Mouse (Mus musculus) testis, adult 2 months (tissue): ENCODE measurements around the gene Npc2. TPM values are rescaled to one million over a fixed set of nuclear protein-coding genes. Genes with fewer than 3 reads are reported as not detected.

Experiments
- H3K27ac ChIP-seq: fragments of 200-500 bp; 2 replicates; pipeline ENCODE4 v1.5.1; 2012; ENCODE audit warnings: low read depth, low read length; ENCODE audit not compliant: control insufficient read depth, insufficient read depth
- H3K27me3 ChIP-seq: fragments of 200-500 bp; 2 replicates; pipeline ENCODE4 v1.6.1; 2012; ENCODE audit warnings: mild to moderate bottlenecking, low read length, moderate library complexity; ENCODE audit not compliant: control insufficient read depth, insufficient read depth
- H3K36me3 ChIP-seq: fragments of 200-500 bp; 2 replicates; pipeline ENCODE4 v1.6.1; 2012; ENCODE audit warnings: mild to moderate bottlenecking, low read length; ENCODE audit not compliant: control insufficient read depth, insufficient read depth
- H3K4me1 ChIP-seq: fragments of 200-500 bp; 2 replicates; pipeline ENCODE4 v1.6.1; 2012; ENCODE audit warnings: low read length; ENCODE audit not compliant: control insufficient read depth, insufficient read depth
- H3K4me3 ChIP-seq: fragments of 200-500 bp; 2 replicates; pipeline ENCODE4 v1.5.1; 2012; ENCODE audit warnings: low read depth, mild to moderate bottlenecking, low read length, moderate library complexity, mixed read lengths; ENCODE audit not compliant: control insufficient read depth
- CTCF ChIP-seq: fragments of 200-500 bp; IDR thresholded peaks from 2 replicates; pipeline ENCODE4 v1.5.1; 2012; ENCODE audit warnings: low read depth, mild to moderate bottlenecking, inconsistent platforms, low read length, moderate library complexity; ENCODE audit not compliant: control insufficient read depth, insufficient read depth, insufficient replicate concordance
- POLR2A ChIP-seq: fragments of 200-500 bp; IDR thresholded peaks from 2 replicates; pipeline ENCODE4 v1.6.1; 2012; ENCODE audit warnings: low read depth, mild to moderate bottlenecking, inconsistent platforms, low read length, moderate library complexity; ENCODE audit not compliant: control insufficient read depth
- polyA plus RNA-seq: library from polyadenylated mRNA; depleted of rRNA; stranded (reverse); fragments of >200 nt; gene quantifications from 2 replicates; pipeline ENCODE4 v1.2.3, GENCODE M21; 2012; rRNA removed

Npc2 gene
- polyA plus RNA-seq, 1 experiment: 43.4 TPM

DNA sequence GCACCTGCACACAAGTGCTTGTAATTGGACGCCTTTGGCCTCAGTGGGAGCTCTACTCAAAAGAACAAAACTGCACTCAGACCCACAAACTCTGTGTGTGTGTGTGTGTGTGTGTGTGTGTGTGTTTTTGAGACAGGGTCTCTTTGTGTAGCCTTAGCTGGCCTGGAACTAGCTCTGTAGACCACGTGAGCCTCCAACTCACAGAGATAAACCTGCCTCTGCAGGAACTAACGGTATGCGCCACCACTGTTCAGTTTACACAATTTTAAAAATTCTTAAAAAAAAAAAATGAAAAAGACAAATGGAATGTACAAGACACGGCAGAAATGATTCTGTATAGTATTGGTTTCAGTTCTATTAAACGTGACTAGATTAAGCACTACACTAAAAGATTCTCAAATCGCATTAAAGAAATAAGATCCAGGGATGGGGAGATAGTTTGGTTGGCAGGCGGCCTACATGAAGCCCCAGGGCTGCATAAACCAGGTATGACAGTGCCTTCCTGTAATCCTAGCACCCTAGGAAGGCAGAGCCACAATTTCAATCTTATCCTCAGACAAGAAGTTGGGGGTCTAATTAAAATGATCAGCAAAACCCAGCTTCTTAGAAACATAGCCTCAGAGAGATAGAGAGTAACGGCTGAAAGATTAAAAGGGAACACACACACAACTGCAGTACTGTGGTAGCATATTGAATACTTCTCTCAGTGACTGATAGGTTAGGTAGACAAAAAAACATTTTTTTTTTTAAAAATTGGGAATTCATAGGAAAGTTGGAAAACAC is 54.3 kb downstream of the Npc2 start:
- no peaks in the 10 kb centered on the region for H3K36me3 ChIP-seq
- H3K27ac ChIP-seq: no peak overlapping the region
- TF ChIP-seq CTCF: no peak
- TF ChIP-seq POLR2A: no peak
- H3K4me1 ChIP-seq: no peaks in the 10 kb centered on the region
- no peak overlapping the region for H3K4me3 ChIP-seq
- no peaks in the 10 kb centered on the region for H3K27me3 ChIP-seq

DNA sequence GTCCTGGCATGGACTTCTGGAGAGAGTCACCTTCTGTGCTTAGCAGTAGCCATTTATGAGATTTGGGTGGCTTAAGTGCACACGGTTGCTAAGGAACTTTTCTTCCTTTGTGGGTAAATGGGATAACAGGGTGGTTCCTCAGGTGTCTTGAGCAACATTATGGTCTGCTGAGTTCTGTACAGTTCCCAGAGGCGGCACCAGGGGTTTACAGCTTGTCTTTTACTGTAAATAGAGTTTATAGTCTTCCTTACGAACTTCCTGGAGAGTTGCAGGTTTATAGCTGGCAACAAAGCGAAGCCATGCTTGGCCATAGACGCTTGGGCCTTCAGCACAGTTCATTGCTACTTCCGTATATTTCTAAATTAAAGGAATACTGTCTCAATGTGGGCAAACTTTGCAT is 58.4 kb downstream of the Npc2 start:
- no peaks in the 10 kb centered on the region for H3K4me1 ChIP-seq
- H3K27ac ChIP-seq: no peak overlapping the region
- no peak overlapping the region for H3K4me3 ChIP-seq
- H3K36me3 ChIP-seq: no peaks in the 10 kb centered on the region
- TF ChIP-seq POLR2A: no peak
- no peak for TF ChIP-seq CTCF
- H3K27me3 ChIP-seq: no peaks in the 10 kb centered on the region

DNA sequence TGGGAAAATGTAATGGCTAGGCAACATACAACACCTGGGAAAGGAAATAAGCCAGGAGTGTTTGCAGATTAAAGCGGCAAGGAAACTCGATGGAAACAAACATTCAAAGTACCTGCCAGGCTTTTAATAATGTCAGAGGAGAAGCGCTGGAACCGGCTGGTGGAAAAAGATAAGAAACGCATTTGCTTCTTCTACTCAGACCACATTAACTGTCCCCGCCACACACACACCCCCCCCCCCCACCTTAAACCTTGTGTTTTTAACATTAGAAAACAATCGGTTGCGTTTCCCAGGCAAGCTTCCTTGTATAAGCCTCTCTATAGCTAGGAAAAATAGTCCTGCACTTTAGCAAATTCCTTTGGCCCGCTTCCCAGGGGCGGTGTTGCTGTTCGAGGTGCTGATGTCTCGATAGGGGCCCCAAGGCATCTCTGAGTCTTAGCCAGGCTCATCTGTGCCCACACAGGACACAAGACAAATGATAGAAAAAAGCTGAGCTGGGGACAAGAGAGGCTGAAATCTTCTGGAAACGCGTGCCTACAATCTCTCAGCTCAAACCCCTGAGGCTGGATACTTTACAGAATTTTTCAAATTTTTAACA is 63.0 kb downstream of the Npc2 start:
- Histone ChIP-seq H3K27me3 (no peaks in the 10 kb centered on the region), H3K36me3 (no peaks in the 10 kb centered on the region), H3K4me3 (no peak overlapping the region), H3K27ac (no peak overlapping the region), H3K4me1 (no peaks in the 10 kb centered on the region)
- TF ChIP-seq CTCF (no peak), POLR2A (no peak)

DNA sequence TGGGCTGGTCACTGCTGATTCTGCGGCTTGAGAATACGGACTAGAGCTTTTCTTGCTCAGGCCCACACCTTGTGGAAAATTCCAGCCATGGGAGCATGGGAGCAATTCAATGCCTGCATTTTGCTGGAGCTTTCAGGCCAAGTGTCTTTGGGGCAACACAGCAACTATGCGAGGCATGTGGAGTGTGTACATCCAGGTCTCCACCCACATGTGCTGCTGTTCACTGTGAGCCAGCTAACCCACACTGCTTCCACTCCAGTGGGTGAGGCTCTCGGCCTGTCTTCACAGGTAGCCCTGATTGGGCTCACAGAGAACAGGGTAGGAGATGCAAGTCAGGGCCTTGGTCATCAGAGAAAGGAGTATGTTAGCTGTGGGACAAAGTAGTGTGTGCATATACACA is 65.1 kb downstream of the Npc2 start:
- H3K4me3 ChIP-seq: no peak overlapping the region
- no peaks in the 10 kb centered on the region for H3K4me1 ChIP-seq
- no peaks in the 10 kb centered on the region for H3K27me3 ChIP-seq
- H3K36me3 ChIP-seq: no peaks in the 10 kb centered on the region
- TF ChIP-seq POLR2A: no peak
- TF ChIP-seq CTCF: no peak
- no peak overlapping the region for H3K27ac ChIP-seq

DNA sequence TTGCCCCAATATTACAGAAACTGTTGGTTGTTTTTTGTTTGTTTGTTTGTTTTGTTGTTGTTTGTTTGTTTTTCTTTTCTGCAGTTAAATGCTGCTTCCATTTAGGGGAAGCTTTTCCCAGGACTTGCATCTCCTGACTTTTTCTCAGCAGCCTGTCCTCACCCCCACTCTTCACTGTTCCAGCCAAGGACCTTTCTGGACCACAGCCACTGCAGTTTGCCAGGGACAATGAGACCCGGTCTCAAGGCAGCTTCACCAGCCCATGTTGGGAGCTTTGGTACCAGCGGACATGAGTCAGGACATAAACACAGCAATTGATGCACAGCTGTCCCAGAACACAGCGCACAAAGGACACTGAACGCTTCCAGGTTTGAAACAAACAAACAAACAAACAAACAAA is 66.1 kb downstream of the Npc2 start:
- no peaks in the 10 kb centered on the region for H3K36me3 ChIP-seq
- no peaks in the 10 kb centered on the region for H3K27me3 ChIP-seq
- H3K4me3 ChIP-seq: no peak overlapping the region
- H3K27ac ChIP-seq: no peak overlapping the region
- H3K4me1 ChIP-seq: no peaks in the 10 kb centered on the region
- TF ChIP-seq POLR2A (no peak), CTCF (no peak)

Other genes starting within 250 kb of the Npc2 start
- 0.02 TPM in 1 of 2 replicates, not detected in the other for gene Vsx2, start 203.4 kb downstream of the Npc2 start, polyA plus RNA-seq
- 1.8 TPM in 2 replicates for gene Abcd4, start 155.7 kb downstream of the Npc2 start, polyA plus RNA-seq
- gene Vrtn, start 132.1 kb downstream of the Npc2 start, polyA plus RNA-seq: 0.07 and 0.16 TPM in 2 replicates
- gene Syndig1l, start 74.3 kb downstream of the Npc2 start, polyA plus RNA-seq: 12.9 and 14.7 TPM in 2 replicates
- gene Isca2, start 99 bp upstream of the Npc2 start, polyA plus RNA-seq: 69.8 and 83.7 TPM in 2 replicates
- gene Ltbp2, start 103.4 kb upstream of the Npc2 start, polyA plus RNA-seq: 2.1 and 3.7 TPM in 2 replicates
- gene Fcf1, start 197.7 kb upstream of the Npc2 start, polyA plus RNA-seq: 57.2 and 68.1 TPM in 2 replicates
- gene Arel1, start 197.7 kb upstream of the Npc2 start, polyA plus RNA-seq: 66.6 and 79.6 TPM in 2 replicates
- gene Ylpm1, start 223.2 kb upstream of the Npc2 start, polyA plus RNA-seq: 38.5 and 47.1 TPM in 2 replicates